Mouse (Mus musculus) forelimb bud, embryonic 11.5 days (tissue): ENCODE data around the gene Hist1h4f.
"Not testable (repeated sequence)": the region's sequence is repeated elsewhere in the genome, so short reads cannot be mapped to it uniquely, and the experiment has no call there.

ENCODE experiments used
- DNase-seq: peaks from one replicate; pipeline ENCODE4 v3.0.0-alpha.2; 2012; ENCODE audit warnings: low read depth, low spot score

The Hist1h4f gene

DNA sequence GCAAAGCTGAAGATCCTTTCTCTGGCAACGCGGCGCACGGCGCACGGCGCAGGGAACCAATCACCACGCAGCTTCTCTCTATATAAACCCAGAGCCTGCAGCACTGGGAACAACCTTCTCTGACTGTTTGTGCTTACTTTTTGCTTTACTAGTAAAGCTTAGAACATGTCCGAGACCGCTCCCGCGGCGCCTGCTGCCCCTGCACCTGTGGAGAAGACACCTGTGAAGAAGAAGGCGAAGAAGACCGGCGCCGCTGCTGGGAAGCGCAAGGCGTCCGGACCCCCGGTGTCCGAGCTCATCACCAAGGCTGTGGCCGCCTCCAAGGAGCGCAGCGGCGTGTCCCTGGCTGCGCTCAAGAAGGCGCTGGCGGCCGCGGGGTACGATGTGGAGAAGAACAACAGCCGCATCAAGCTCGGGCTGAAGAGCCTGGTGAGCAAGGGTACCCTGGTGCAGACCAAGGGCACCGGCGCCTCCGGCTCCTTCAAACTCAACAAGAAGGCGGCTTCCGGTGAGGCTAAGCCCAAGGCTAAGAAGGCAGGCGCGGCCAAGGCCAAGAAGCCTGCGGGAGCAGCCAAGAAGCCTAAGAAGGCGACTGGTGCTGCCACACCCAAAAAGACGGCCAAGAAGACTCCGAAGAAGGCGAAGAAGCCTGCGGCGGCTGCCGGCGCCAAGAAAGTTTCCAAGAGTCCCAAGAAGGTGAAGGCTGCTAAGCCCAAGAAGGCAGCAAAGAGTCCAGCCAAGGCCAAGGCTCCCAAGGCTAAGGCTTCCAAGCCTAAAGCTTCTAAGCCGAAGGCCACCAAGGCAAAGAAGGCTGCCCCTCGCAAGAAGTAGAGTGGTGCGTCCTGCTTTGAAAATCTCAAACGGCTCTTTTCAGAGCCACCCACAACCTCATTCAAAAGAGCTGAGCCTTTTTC is 3.7 kb upstream of the Hist1h4f start:
- DNase-seq: peak; percentile 93

GRCm38 (mm10) chr13:23554393-23554792 is 2.9 kb upstream of the Hist1h4f start:
- no peak for DNase-seq

DNA sequence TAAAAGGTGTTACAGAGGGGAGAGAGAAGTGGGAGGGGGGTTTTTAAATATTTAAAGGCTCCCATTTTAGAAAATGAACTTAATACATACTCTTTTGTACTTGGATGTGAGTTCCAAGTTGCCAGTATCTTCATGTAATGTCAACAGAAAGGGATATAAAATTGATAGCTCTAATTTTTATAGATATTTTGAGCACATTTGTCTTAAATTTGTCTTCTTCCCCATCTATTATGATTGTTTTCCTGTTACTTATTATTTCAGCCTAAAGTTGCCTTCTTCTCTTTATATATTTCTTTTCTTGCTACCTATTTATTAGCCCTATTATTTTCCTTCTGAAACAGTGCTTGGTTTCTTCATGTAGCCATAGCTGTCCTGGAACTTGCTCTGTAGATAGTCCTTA is 1.5 kb upstream of the Hist1h4f start, which contains the start of gene Hist1h1d:
TSS of gene Hist1h1d (plus strand) at position 301 of the 400 bp plus-strand sequence.
- no peak for DNase-seq

DNA sequence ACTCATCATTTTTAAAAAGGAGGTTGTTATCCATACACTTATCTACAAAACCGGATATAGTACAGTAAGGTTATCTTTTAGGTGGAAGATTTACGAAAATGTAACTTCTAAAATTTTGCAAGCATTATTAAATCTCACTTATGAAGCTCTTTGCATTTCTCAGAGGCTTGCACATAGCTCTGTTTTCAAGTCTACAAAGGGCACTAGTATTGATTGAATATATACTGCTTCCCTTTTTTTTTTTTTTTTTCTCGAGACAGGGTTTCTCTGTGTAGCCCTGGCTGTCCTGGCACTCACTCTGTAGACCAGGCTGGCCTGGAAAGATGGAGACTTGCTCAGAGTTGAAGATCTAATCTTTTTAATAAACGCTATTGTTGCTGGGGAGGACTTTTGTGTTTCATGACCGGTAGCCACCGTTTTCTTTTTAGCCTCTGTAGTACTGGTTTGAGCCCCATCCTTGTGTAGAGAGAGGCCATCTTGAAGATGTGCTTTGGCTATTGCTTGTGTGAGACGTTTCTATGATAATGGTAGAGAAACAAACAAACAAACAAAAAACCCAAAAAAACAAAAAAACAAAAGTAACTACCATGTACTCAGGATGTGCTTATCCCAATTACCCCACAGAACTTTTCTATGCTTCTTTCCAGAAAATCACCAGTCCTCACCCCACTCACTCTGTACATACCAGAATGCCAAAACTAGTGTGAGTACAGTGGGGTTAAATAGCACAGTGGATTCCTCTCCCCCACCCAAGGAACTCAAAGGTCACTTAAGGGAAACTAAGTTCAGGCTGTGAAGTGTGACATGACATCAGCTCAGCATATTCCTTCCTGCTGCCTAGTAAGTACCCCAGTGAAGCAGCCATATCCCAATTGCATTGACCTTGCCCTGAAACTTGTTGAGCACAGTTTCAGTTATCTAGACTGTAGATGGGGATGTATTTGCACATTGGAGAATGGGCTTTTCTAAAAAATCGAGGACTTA is 775 bp upstream of the Hist1h4f start:
- DNase-seq: no peak

DNA sequence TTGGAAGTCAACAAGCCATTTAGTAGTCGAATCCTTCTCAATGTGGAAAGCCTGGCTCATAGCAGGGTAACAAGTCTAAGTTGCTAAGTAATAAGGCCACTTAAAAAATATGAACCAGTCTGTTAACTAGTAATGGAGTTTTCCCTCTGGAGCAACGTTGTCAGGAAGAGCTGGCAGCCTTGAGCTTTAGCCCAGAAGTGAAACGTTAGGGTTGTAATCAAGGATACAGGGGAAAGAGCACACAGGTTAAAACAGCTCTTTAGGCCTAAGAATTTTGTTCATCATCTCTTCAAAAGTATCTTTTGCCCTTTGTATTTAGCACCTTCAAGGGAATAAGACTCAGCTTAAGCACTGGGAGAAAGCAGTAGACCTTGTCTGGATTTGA is 695 bp downstream of the Hist1h4f start:
- no peak for DNase-seq

DNA sequence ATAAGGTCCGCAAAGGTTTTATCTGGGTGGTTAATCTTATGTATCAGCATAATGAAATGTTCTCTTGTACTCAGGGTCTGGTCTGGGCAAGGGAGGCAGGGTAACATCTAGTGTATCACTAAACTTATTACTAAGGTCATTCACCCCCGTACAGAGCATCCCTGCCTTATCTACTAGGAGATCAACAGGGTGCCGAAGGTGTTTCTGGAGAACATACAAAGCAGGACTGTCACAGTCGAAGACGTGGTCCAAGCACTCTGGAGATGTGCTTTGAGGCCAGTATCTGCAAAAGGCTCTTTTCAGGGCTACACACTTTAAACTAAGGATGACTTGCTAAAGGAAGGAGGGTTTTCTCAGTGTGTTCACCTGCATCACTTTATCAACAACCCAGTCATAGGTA is 4.8 kb downstream of the Hist1h4f start:
- no peak for DNase-seq

DNA sequence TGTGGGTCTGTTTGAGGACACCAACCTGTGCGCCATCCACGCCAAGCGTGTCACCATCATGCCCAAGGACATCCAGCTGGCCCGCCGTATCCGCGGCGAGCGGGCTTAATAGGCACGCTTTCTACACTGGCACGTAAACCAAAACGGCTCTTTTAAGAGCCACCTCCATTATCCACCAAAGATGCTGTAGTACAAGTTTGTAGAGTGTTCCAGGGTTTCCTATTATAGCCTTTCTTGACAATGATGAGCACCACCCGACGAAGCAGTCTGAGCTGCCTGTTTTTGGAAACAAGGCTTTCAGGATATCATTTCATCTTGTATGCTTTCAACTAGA is 6.7 kb downstream of the Hist1h4f start:
- not testable (repeated sequence) for DNase-seq

DNA sequence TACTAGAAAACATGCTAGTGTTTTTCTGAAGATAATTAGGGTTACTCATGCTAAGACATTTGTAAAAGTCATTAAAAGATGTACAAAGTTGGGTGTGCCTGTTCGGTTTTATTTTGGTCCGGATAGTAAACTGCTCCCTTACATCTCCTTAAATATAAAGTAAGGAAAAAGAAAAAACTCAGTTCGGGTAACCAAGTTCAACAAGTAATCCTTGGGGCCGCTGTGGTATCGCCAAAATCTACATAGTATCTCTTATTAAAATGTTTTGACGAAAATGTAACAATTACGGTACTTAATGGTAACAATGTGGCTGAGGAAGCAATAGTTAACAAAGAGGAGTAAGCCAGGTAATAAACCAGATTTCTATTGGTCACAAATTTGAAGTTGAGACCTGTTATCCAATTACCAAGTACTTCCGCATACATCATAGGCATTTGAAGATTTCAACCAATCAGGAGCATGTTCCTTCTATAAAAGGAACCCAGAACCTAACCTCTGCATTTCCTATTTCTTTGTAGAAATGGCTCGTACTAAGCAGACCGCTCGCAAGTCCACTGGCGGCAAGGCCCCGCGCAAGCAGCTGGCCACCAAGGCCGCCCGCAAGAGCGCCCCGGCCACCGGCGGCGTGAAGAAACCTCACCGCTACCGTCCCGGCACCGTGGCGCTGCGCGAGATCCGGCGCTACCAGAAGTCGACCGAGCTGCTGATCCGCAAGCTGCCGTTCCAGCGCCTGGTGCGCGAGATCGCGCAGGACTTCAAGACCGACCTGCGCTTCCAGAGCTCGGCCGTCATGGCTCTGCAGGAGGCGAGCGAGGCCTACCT is 7.3 kb downstream of the Hist1h4f start, which contains the start of gene Hist1h3f:
TSS of gene Hist1h3f (plus strand) at position 88 of the 822 bp plus-strand sequence.
- DNase-seq: peak; percentile 97

- peak; percentile 95 for DNase-seq
These were observed 8.3 kb downstream of the Hist1h4f start, which contains the start of gene Hist1h2bh for GRCm38 (mm10) chr13:23542999-23543607. Gene Hist1h2bh (minus strand): TSS chr13:23543392.

DNA sequence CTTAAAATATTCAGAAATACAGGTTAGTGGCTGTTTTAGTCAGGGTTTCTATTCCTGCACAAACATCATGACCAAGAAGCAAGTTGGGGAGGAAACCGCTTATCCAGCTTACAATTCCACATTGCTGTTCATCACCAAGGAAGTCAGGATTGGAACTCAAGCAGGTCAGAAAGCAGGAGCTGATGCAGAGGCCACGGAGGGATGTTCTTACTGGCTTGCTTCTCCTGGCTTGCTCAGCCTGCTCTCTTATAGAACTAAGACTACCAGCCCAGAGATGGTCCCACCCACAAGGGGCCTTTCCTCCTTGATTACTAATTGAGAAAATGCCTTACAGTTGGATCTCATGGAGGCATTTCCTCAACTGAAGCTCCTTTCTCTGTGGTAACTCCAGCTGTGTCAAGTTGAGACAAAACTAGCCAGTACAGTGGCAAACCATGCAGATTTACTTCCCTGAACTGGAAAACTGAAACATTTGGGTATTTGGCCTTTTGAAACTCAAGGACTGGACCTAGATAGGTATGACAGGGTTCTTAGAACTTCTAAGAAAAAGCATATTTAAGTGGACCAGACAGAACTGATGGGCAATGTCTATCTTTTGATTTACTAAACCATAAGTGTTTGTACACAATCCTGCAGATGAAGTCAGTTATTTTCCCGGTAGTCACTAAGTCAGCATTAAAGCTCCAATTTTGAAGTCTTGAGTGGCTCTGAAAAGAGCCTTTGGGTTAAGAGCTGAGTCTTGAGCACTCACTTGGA is 9.0 kb downstream of the Hist1h4f start:
- not testable (repeated sequence) for DNase-seq

GRCm38 (mm10) chr13:23541497-23541896 is 10.0 kb downstream of the Hist1h4f start:
- DNase-seq: no peak

GRCm38 (mm10) chr13:23539821-23540220 is 11.6 kb downstream of the Hist1h4f start:
- DNase-seq: not testable (repeated sequence)

DNA sequence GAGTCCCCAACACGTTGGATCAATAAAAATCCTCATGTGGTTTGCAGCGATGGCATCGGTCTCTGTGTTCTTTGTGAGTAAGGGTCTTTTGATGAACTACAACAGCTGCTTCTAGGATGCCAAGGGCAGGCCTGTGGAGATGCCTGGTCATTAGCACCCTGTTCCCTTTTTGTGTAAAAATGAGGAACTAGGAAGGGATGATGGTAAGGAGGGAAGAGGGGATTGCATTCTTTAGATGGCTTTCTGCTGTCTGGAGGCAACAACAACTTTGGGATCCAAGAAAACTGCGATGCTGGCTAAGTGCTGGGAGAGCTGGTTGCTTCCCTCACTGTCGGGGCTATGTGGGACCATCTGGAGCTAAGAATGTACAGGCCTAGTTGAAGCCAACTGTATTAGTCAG is 13.2 kb downstream of the Hist1h4f start:
- DNase-seq: no peak

DNA sequence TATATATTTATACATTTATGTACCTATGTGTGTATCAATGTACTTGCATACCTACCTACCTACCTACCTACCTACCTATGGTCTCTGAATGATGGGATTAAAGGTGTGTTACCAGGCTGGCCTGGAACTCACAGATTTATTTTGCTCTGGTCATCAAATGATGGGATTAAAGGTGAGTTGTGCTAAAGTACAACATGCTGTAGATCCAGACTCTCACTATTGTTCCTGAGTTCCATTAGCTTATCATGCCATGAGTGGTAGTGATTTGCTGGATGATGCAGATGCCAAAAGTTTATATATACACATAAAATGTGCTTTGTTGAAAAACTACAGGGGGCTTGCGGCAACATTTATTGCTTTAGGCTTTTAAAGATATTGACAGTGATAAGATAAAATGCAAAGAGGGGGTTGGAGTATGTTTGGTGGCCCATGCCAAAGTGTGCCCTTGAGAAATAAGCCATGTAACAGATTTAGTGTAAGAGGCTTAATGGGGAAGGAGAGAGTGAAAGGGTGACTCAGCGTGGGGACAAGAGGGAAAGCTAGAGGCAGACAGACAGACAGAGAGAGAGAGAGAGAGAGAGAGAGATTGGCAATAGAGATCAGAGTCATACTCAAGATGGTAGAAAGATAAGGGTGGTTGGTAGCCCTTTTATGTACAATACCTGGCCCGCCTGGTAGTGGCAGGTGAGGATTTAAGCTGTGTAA is 14.3 kb downstream of the Hist1h4f start:
- DNase-seq: no peak

GRCm38 (mm10) chr13:23536076-23536822 is 15.2 kb downstream of the Hist1h4f start:
- no peak for DNase-seq

DNA sequence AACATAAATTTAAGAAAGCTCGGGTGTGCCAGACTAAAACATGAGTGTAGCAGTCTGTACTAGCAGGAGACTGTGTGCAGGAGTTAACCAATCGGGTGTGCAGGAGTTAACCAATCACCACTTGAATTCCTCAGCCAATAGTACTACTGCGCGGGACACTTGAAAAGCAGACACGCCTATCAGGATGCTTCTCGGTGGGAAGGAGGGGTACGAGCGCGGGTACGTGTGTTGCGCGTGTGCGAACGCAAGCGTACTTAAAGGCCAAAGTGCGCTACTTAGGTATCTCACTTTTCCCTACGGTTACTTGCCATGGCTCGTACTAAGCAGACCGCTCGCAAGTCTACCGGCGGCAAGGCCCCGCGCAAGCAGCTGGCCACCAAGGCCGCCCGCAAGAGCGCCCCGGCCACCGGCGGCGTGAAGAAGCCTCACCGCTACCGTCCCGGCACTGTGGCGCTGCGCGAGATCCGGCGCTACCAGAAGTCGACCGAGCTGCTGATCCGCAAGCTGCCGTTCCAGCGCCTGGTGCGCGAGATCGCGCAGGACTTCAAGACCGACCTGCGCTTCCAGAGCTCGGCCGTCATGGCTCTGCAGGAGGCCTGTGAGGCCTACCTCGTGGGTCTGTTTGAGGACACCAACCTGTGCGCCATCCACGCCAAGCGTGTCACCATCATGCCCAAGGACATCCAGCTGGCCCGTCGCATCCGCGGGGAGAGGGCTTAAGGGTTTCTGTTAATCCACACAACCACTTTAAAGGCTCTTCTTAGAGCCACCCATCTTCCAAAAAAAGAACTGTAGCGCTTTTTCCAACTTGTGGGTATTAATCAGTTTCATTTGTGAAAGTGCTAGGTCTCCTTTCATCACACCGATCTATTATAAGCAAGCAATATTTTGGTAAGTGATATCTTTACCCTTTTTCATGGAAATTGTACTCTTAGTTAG is 16.0 kb downstream of the Hist1h4f start, which contains the start of gene Hist1h3g:
TSS of gene Hist1h3g (plus strand) at position 286 of the 939 bp plus-strand sequence.
- DNase-seq: peak; percentile 97

- peak; percentile 84 for DNase-seq
These were observed 16.9 kb downstream of the Hist1h4f start for GRCm38 (mm10) chr13:23534368-23535131.
